Mouse (Mus musculus): ENCODE data around the gene Cpsf6. TPM values are rescaled to one million over a fixed set of nuclear protein-coding genes. Genes with fewer than 3 reads are reported as not detected.

Cpsf6 gene
- polyA plus RNA-seq, 1 experiment from 2014 or later = 89.7 TPM

- H3K4me2 ChIP-seq (ENCODE audit: low read depth, low read length) = no peak overlapping the region
- no peak for ATAC-seq (replicated peaks; ENCODE audit: extremely low read depth, insufficient read depth, low FRiP score)
These were observed 66.7 kb downstream of the Cpsf6 start for GRCm38 (mm10) chr10:117313133-117313532.

DNA sequence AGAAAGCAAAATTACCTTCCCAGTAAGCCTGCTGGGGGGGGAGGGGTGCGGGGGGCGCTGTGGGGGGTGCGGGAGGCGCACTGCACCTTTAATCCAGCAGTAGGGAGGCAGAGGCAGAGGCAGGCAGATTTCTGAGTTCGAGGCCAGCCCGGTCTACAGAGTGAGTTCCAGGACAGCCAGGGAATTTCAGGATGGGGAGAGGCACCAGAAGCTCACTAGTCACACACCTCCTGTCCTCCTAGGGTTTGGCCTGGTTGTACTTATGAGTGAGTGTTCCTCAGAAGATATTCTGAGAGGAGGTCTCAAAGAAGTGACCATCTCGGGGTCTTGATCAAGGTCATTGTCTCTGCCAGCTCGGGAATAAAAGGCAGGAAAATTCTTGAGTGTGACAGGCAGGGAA, 67.6 kb downstream of the Cpsf6 start:
- ATAC-seq (replicated peaks; ENCODE audit: extremely low read depth, insufficient read depth, low FRiP score) = no peak
- Histone ChIP-seq H3K27ac (ENCODE audit: low read length) (no peak overlapping the region), H3K9ac (ENCODE audit: low read length) (no peak overlapping the region), H3K36me3 (ENCODE audit: control insufficient read depth, insufficient read depth) (no peaks in the 10 kb centered on the region), H3K4me1 (ENCODE audit: control insufficient read depth, insufficient read depth, low read length) (no peaks in the 10 kb centered on the region), H3K9me3 (replicated peaks; ENCODE audit: control insufficient read depth, low read length) (no peaks in the 10 kb centered on the region), H3K27me3 (ENCODE audit: control insufficient read depth, insufficient read depth, low read length) (no peaks in the 10 kb centered on the region), H3K4me2 (ENCODE audit: low read depth, low read length) (no peak overlapping the region), H3K4me3 (ENCODE audit: low read length) (no peak overlapping the region)
- 66% methylated on average over 8 of the region's 8 CpGs for WGBS

More at GRCm38 (mm10) chr10:117313133-117313532, 66.7 kb downstream of the Cpsf6 start:
- Histone ChIP-seq H3K4me1 (ENCODE audit: control insufficient read depth, insufficient read depth, low read length) (no peaks in the 10 kb centered on the region), H3K36me3 (ENCODE audit: control insufficient read depth, insufficient read depth) (no peaks in the 10 kb centered on the region), H3K9me3 (replicated peaks; ENCODE audit: control insufficient read depth, low read length) (no peaks in the 10 kb centered on the region), H3K27me3 (ENCODE audit: control insufficient read depth, insufficient read depth, low read length) (no peaks in the 10 kb centered on the region), H3K4me3 (ENCODE audit: low read length) (no peak overlapping the region), H3K9ac (ENCODE audit: low read length) (no peak overlapping the region), H3K27ac (ENCODE audit: low read length) (no peak overlapping the region)
- 85% methylated on average over 2 of the region's 2 CpGs for WGBS

DNA sequence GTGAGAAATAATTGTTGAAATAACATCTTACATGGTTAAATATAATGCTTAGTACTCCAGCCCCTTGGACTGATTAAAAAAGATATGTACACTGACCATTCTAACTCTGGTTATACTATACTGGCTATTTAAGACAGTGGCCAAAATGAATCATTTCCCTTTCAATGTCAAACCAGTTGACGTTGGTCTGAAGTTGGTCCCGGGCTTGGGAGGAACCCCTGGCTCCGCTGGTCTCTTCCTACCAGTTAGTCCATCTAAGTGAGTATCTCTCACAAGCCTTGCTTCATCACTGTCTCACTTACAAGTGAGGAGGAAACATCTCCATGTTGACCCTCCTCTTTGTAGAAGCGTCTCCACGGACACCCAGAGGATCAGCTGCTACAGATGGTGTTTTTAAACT, 75.4 kb downstream of the Cpsf6 start:
- Histone ChIP-seq H3K4me2 (ENCODE audit: low read depth, low read length) (no peak overlapping the region), H3K36me3 (ENCODE audit: control insufficient read depth, insufficient read depth) (no peaks in the 10 kb centered on the region), H3K9me3 (replicated peaks; ENCODE audit: control insufficient read depth, low read length) (no peaks in the 10 kb centered on the region), H3K27ac (ENCODE audit: low read length) (no peak overlapping the region), H3K4me3 (ENCODE audit: low read length) (no peak overlapping the region), H3K4me1 (ENCODE audit: control insufficient read depth, insufficient read depth, low read length) (no peaks in the 10 kb centered on the region), H3K9ac (ENCODE audit: low read length) (no peak overlapping the region), H3K27me3 (ENCODE audit: control insufficient read depth, insufficient read depth, low read length) (no peaks in the 10 kb centered on the region)
- 76% methylated on average over 5 of the region's 5 CpGs for WGBS
- no peak for ATAC-seq (replicated peaks; ENCODE audit: extremely low read depth, insufficient read depth, low FRiP score)

GRCm38 (mm10) chr10:117301688-117302087, 78.1 kb downstream of the Cpsf6 start:
- ATAC-seq (replicated peaks; ENCODE audit: extremely low read depth, insufficient read depth, low FRiP score) = no peak
- no peak overlapping the region for H3K9ac ChIP-seq (ENCODE audit: low read length)
- H3K9me3 ChIP-seq (replicated peaks; ENCODE audit: control insufficient read depth, low read length) = no peaks in the 10 kb centered on the region
- 72% methylated on average over 1 of the region's 1 CpGs for WGBS
- no peaks in the 10 kb centered on the region for H3K4me1 ChIP-seq (ENCODE audit: control insufficient read depth, insufficient read depth, low read length)
- no peaks in the 10 kb centered on the region for H3K27me3 ChIP-seq (ENCODE audit: control insufficient read depth, insufficient read depth, low read length)
- H3K36me3 ChIP-seq (ENCODE audit: control insufficient read depth, insufficient read depth) = no peaks in the 10 kb centered on the region
- no peak overlapping the region for H3K27ac ChIP-seq (ENCODE audit: low read length)
- no peak overlapping the region for H3K4me3 ChIP-seq (ENCODE audit: low read length)
- no peak overlapping the region for H3K4me2 ChIP-seq (ENCODE audit: low read depth, low read length)

- no peak overlapping the region for H3K4me3 ChIP-seq (ENCODE audit: low read length)
- H3K27ac ChIP-seq (ENCODE audit: low read length) = no peak overlapping the region
- no peak for ATAC-seq (replicated peaks; ENCODE audit: extremely low read depth, insufficient read depth, low FRiP score)
- no peaks in the 10 kb centered on the region for H3K9me3 ChIP-seq (replicated peaks; ENCODE audit: control insufficient read depth, low read length)
- no peaks in the 10 kb centered on the region for H3K4me1 ChIP-seq (ENCODE audit: control insufficient read depth, insufficient read depth, low read length)
- H3K4me2 ChIP-seq (ENCODE audit: low read depth, low read length) = no peak overlapping the region
- WGBS = 69% methylated on average over 5 of the region's 5 CpGs
- H3K9ac ChIP-seq (ENCODE audit: low read length) = no peak overlapping the region
- H3K36me3 ChIP-seq (ENCODE audit: control insufficient read depth, insufficient read depth) = no peaks in the 10 kb centered on the region
- no peaks in the 10 kb centered on the region for H3K27me3 ChIP-seq (ENCODE audit: control insufficient read depth, insufficient read depth, low read length)
These were observed 79.8 kb downstream of the Cpsf6 start for GRCm38 (mm10) chr10:117299901-117300520.

- H3K27me3 ChIP-seq (ENCODE audit: control insufficient read depth, insufficient read depth, low read length) = no peaks in the 10 kb centered on the region
- ATAC-seq (replicated peaks; ENCODE audit: extremely low read depth, insufficient read depth, low FRiP score) = no peak
- H3K9me3 ChIP-seq (replicated peaks; ENCODE audit: control insufficient read depth, low read length) = no peaks in the 10 kb centered on the region
- H3K4me2 ChIP-seq (ENCODE audit: low read depth, low read length) = no peak overlapping the region
- 85% methylated on average over 4 of the region's 4 CpGs for WGBS
- no peaks in the 10 kb centered on the region for H3K4me1 ChIP-seq (ENCODE audit: control insufficient read depth, insufficient read depth, low read length)
- no peak overlapping the region for H3K9ac ChIP-seq (ENCODE audit: low read length)
- no peak overlapping the region for H3K4me3 ChIP-seq (ENCODE audit: low read length)
- H3K36me3 ChIP-seq (ENCODE audit: control insufficient read depth, insufficient read depth) = no peaks in the 10 kb centered on the region
- H3K27ac ChIP-seq (ENCODE audit: low read length) = no peak overlapping the region
These were observed 80.7 kb downstream of the Cpsf6 start for GRCm38 (mm10) chr10:117299106-117299505.

- H3K27me3 ChIP-seq (ENCODE audit: control insufficient read depth, insufficient read depth, low read length) = no peaks in the 10 kb centered on the region
- no peaks in the 10 kb centered on the region for H3K36me3 ChIP-seq (ENCODE audit: control insufficient read depth, insufficient read depth)
- no peak overlapping the region for H3K4me3 ChIP-seq (ENCODE audit: low read length)
- H3K4me1 ChIP-seq (ENCODE audit: control insufficient read depth, insufficient read depth, low read length) = no peaks in the 10 kb centered on the region
- H3K9ac ChIP-seq (ENCODE audit: low read length) = no peak overlapping the region
- H3K27ac ChIP-seq (ENCODE audit: low read length) = no peak overlapping the region
- ATAC-seq (replicated peaks; ENCODE audit: extremely low read depth, insufficient read depth, low FRiP score) = no peak
- 84% methylated on average over 6 of the region's 6 CpGs for WGBS
- H3K4me2 ChIP-seq (ENCODE audit: low read depth, low read length) = no peak overlapping the region
- H3K9me3 ChIP-seq (replicated peaks; ENCODE audit: control insufficient read depth, low read length) = no peaks in the 10 kb centered on the region
These were observed 81.5 kb downstream of the Cpsf6 start for GRCm38 (mm10) chr10:117298336-117298735.

Other genes with a start within 250 kb of the Cpsf6 start
- gene Frs2, start 231.5 kb downstream of the Cpsf6 start, polyA plus RNA-seq (2015; fragmentation: Nextera tagmentation; extraction: Ambion mirVana) = 16.1 and 17.5 TPM in 2 replicates
- 40.8 and 54.8 TPM in 2 replicates for gene Yeats4, start 155.5 kb downstream of the Cpsf6 start, polyA plus RNA-seq (2015; fragmentation: Nextera tagmentation; extraction: Ambion mirVana)
- gene 9530003J23Rik, start 141.3 kb downstream of the Cpsf6 start, polyA plus RNA-seq (2015; fragmentation: Nextera tagmentation; extraction: Ambion mirVana) = not detected in 2 replicates
- gene Lyz2, start 97.7 kb downstream of the Cpsf6 start, polyA plus RNA-seq (2015; fragmentation: Nextera tagmentation; extraction: Ambion mirVana) = 86.6 and 87.8 TPM in 2 replicates
- 2.6 and 2.9 TPM in 2 replicates for gene Lyz1, start 87.1 kb downstream of the Cpsf6 start, polyA plus RNA-seq (2015; fragmentation: Nextera tagmentation; extraction: Ambion mirVana)
- 3.7 and 8.3 TPM in 2 replicates for gene Cpm, start 249.5 kb upstream of the Cpsf6 start, polyA plus RNA-seq (2015; fragmentation: Nextera tagmentation; extraction: Ambion mirVana)